Mouse (Mus musculus) limb, embryonic 15.5 days (tissue): Measurements from ENCODE around the gene Kcnc3. TPM values are rescaled to one million over a fixed set of nuclear protein-coding genes. Genes with fewer than 3 reads are reported as not detected.
A peak's percentile ranks its signal among the peaks of the same experiment; 100 is the strongest.

Experiments used
- ATAC-seq: fragments of 200-750 bp; cut with Nextera tagmentation; 2 replicates; pipeline ENCODE4 v1.8.0; 2017; ENCODE audit warnings: low read depth, moderate TSS enrichment; ENCODE audit not compliant: insufficient number of reproducible peaks, low FRiP score, low TSS enrichment
- H3K27ac ChIP-seq: fragments of 300-500 bp; sonication (generic); 2 replicates; pipeline ENCODE4 v1.5.1; 2015; ENCODE audit warnings: moderate library complexity, mild to moderate bottlenecking, inconsistent platforms
- H3K27me3 ChIP-seq: fragments of 300-500 bp; sonication (generic); 2 replicates; pipeline ENCODE4 v1.6.1; 2015; ENCODE audit warnings: inconsistent platforms
- H3K36me3 ChIP-seq: fragments of 300-500 bp; sonication (generic); 2 replicates; pipeline ENCODE4 v1.6.1; 2015; ENCODE audit warnings: inconsistent platforms
- H3K4me1 ChIP-seq: fragments of 300-500 bp; sonication (generic); 2 replicates; pipeline ENCODE4 v1.6.1; 2015; ENCODE audit warnings: inconsistent platforms
- H3K4me2 ChIP-seq: fragments of 300-500 bp; sonication (generic); 2 replicates; pipeline ENCODE4 v1.6.1; 2015; ENCODE audit warnings: mild to moderate bottlenecking, inconsistent platforms
- H3K4me3 ChIP-seq: fragments of 300-500 bp; sonication (generic); 2 replicates; pipeline ENCODE4 v1.5.1; 2015; ENCODE audit warnings: mild to moderate bottlenecking, inconsistent platforms
- H3K9ac ChIP-seq: fragments of 300-500 bp; sonication (generic); 2 replicates; pipeline ENCODE4 v1.6.1; 2015; ENCODE audit warnings: inconsistent platforms
- H3K9me3 ChIP-seq: fragments of 300-500 bp; sonication (generic); 2 replicates; pipeline ENCODE4 v1.6.1; 2016; ENCODE audit warnings: inconsistent platforms
- WGBS: fragments of 180-500 bp; shearing (Covaris S2); methylation state at CpG from one replicate; pipeline ENCODE4 v1.1.7; 2015; 5-methylcytosine and 5-hydroxymethylcytosine counted together
- polyA plus RNA-seq: library from polyadenylated mRNA; unstranded; fragments of >200 nt; fragmentation: Nextera tagmentation; extraction: Ambion mirVana; gene quantifications from 2 replicates; pipeline ENCODE4 v1.2.1, GENCODE M21; 2015

Kcnc3 gene
- polyA plus RNA-seq, 1 experiment from 2014 or later: 0.20 TPM

- no peak for ATAC-seq
- no peaks in the 10 kb centered on the region for H3K36me3 ChIP-seq
- H3K4me1 ChIP-seq: peaks cover 45% of the 10 kb centered on the region
- peak overlapping the region; percentile 99 for H3K4me2 ChIP-seq
- 8% methylated on average over 12 of the region's 12 CpGs for WGBS
- H3K4me3 ChIP-seq: peak overlapping the region; percentile 57
- no peaks in the 10 kb centered on the region for H3K9me3 ChIP-seq
- no peak overlapping the region for H3K9ac ChIP-seq
- no peak overlapping the region for H3K27ac ChIP-seq
- peaks cover 92% of the 10 kb centered on the region for H3K27me3 ChIP-seq
These were observed 2.1 kb upstream of the Kcnc3 start for GRCm38 (mm10) chr7:44588338-44588737.

- Histone ChIP-seq H3K9me3 (no peaks in the 10 kb centered on the region), H3K27ac (no peak overlapping the region), H3K27me3 (peaks cover 100% of the 10 kb centered on the region), H3K9ac (0 out of 2 replicates have a peak overlapping the region, but pooled peaks have one; percentile 26), H3K36me3 (no peaks in the 10 kb centered on the region), H3K4me2 (peak overlapping the region; percentile 99), H3K4me3 (peak overlapping the region; percentile 57), H3K4me1 (peaks cover 52% of the 10 kb centered on the region)
- ATAC-seq: peak; percentile 15; the same call in 1 of the 2 replicates
- 0% methylated on average over 32 of the region's 33 CpGs for WGBS
These were observed 1.3 kb upstream of the Kcnc3 start for GRCm38 (mm10) chr7:44589149-44589548.

- Histone ChIP-seq H3K4me3 (peak overlapping the region; percentile 57), H3K9ac (no peak overlapping the region), H3K9me3 (no peaks in the 10 kb centered on the region), H3K27ac (no peak overlapping the region), H3K27me3 (peaks cover 92% of the 10 kb centered on the region), H3K4me2 (peak overlapping the region; percentile 99), H3K4me1 (peaks cover 53% of the 10 kb centered on the region), H3K36me3 (no peaks in the 10 kb centered on the region)
- 2% methylated on average over 13 of the region's 13 CpGs for WGBS
- ATAC-seq: no peak
These were observed 518 bp upstream of the Kcnc3 start for GRCm38 (mm10) chr7:44589946-44590345.

GRCm38 (mm10) chr7:44591348-44592116, 1.1 kb downstream of the Kcnc3 start:
- peaks cover 76% of the 10 kb centered on the region for H3K27me3 ChIP-seq
- peaks cover 53% of the 10 kb centered on the region for H3K4me1 ChIP-seq
- no peaks in the 10 kb centered on the region for H3K9me3 ChIP-seq
- WGBS: under 1% methylated on average over 58 of the region's 60 CpGs
- no peak overlapping the region for H3K9ac ChIP-seq
- peak overlapping the region; percentile 57 for H3K4me3 ChIP-seq
- no peaks in the 10 kb centered on the region for H3K36me3 ChIP-seq
- ATAC-seq: no peak
- H3K4me2 ChIP-seq: peak overlapping the region; percentile 99
- H3K27ac ChIP-seq: no peak overlapping the region

GRCm38 (mm10) chr7:44593051-44593450, 2.6 kb downstream of the Kcnc3 start:
- no peaks in the 10 kb centered on the region for H3K9me3 ChIP-seq
- ATAC-seq: no peak
- 4% methylated on average over 15 of the region's 15 CpGs for WGBS
- H3K4me1 ChIP-seq: peaks cover 48% of the 10 kb centered on the region
- H3K4me2 ChIP-seq: no peak overlapping the region
- peaks cover 61% of the 10 kb centered on the region for H3K27me3 ChIP-seq
- no peak overlapping the region for H3K27ac ChIP-seq
- no peak overlapping the region for H3K9ac ChIP-seq
- no peaks in the 10 kb centered on the region for H3K36me3 ChIP-seq
- no peak overlapping the region for H3K4me3 ChIP-seq

GRCm38 (mm10) chr7:44593775-44594174, 3.3 kb downstream of the Kcnc3 start:
- Histone ChIP-seq H3K4me2 (peak overlapping the region; percentile 19; the same call in 1 of the 2 replicates), H3K36me3 (no peaks in the 10 kb centered on the region), H3K4me1 (peaks cover 41% of the 10 kb centered on the region), H3K9me3 (no peaks in the 10 kb centered on the region), H3K4me3 (no peak overlapping the region), H3K27ac (no peak overlapping the region), H3K27me3 (peaks cover 53% of the 10 kb centered on the region), H3K9ac (no peak overlapping the region)
- 1% methylated on average over 22 of the region's 22 CpGs for WGBS
- no peak for ATAC-seq

GRCm38 (mm10) chr7:44594291-44594690, 3.8 kb downstream of the Kcnc3 start:
- 63% methylated on average over 6 of the region's 6 CpGs for WGBS
- H3K4me3 ChIP-seq: no peak overlapping the region
- no peak for ATAC-seq
- H3K27me3 ChIP-seq: peaks cover 48% of the 10 kb centered on the region
- no peak overlapping the region for H3K9ac ChIP-seq
- H3K36me3 ChIP-seq: no peaks in the 10 kb centered on the region
- H3K27ac ChIP-seq: no peak overlapping the region
- H3K4me2 ChIP-seq: no peak overlapping the region
- peaks cover 36% of the 10 kb centered on the region for H3K4me1 ChIP-seq
- no peaks in the 10 kb centered on the region for H3K9me3 ChIP-seq

- Histone ChIP-seq H3K36me3 (no peaks in the 10 kb centered on the region), H3K4me2 (no peak overlapping the region), H3K9me3 (no peaks in the 10 kb centered on the region), H3K27ac (no peak overlapping the region), H3K9ac (no peak overlapping the region), H3K4me1 (peaks cover 29% of the 10 kb centered on the region), H3K4me3 (no peak overlapping the region), H3K27me3 (peaks cover 46% of the 10 kb centered on the region)
- no peak for ATAC-seq
- WGBS: 93% methylated on average over 20 of the region's 20 CpGs
These were observed 4.7 kb downstream of the Kcnc3 start for GRCm38 (mm10) chr7:44595131-44595561.

GRCm38 (mm10) chr7:44596051-44596450, 5.6 kb downstream of the Kcnc3 start:
- Histone ChIP-seq H3K27ac (no peak overlapping the region), H3K4me1 (peaks cover 20% of the 10 kb centered on the region), H3K4me2 (no peak overlapping the region), H3K9ac (no peak overlapping the region), H3K27me3 (peaks cover 44% of the 10 kb centered on the region), H3K9me3 (no peaks in the 10 kb centered on the region), H3K36me3 (no peaks in the 10 kb centered on the region), H3K4me3 (no peak overlapping the region)
- WGBS: 87% methylated on average over 6 of the region's 6 CpGs
- no peak for ATAC-seq

- H3K9ac ChIP-seq: no peak overlapping the region
- no peaks in the 10 kb centered on the region for H3K36me3 ChIP-seq
- peaks cover 12% of the 10 kb centered on the region; the same call in 1 of the 2 replicates for H3K4me1 ChIP-seq
- WGBS: 44% methylated on average over 5 of the region's 5 CpGs
- H3K27ac ChIP-seq: no peak overlapping the region
- peaks cover 44% of the 10 kb centered on the region for H3K27me3 ChIP-seq
- no peaks in the 10 kb centered on the region for H3K9me3 ChIP-seq
- H3K4me2 ChIP-seq: no peak overlapping the region
- H3K4me3 ChIP-seq: no peak overlapping the region
- ATAC-seq: no peak
These were observed 6.6 kb downstream of the Kcnc3 start for GRCm38 (mm10) chr7:44596996-44597538.

GRCm38 (mm10) chr7:44597666-44598065, 7.2 kb downstream of the Kcnc3 start:
- H3K9me3 ChIP-seq: no peaks in the 10 kb centered on the region
- peaks cover 12% of the 10 kb centered on the region; the same call in 1 of the 2 replicates for H3K4me1 ChIP-seq
- 85% methylated on average over 4 of the region's 4 CpGs for WGBS
- H3K9ac ChIP-seq: no peak overlapping the region
- H3K4me3 ChIP-seq: no peak overlapping the region
- no peak overlapping the region for H3K27ac ChIP-seq
- H3K36me3 ChIP-seq: no peaks in the 10 kb centered on the region
- no peak overlapping the region for H3K4me2 ChIP-seq
- ATAC-seq: no peak
- peaks cover 44% of the 10 kb centered on the region for H3K27me3 ChIP-seq

GRCm38 (mm10) chr7:44598336-44598735, 7.9 kb downstream of the Kcnc3 start:
- WGBS: 85% methylated on average over 11 of the region's 12 CpGs
- H3K9ac ChIP-seq: no peak overlapping the region
- no peak overlapping the region for H3K4me2 ChIP-seq
- H3K36me3 ChIP-seq: no peaks in the 10 kb centered on the region
- H3K4me1 ChIP-seq: peaks cover 10% of the 10 kb centered on the region; the same call in 1 of the 2 replicates
- no peaks in the 10 kb centered on the region for H3K9me3 ChIP-seq
- H3K27ac ChIP-seq: no peak overlapping the region
- H3K4me3 ChIP-seq: no peak overlapping the region
- no peak for ATAC-seq
- H3K27me3 ChIP-seq: peaks cover 44% of the 10 kb centered on the region
